Mouse (Mus musculus): ENCODE results near the gene Gtf2ird2. TPM values are rescaled to one million over a fixed set of nuclear protein-coding genes. Genes with fewer than 3 reads are reported as not detected.
A peak's percentile ranks its signal among the peaks of the same experiment; 100 is the strongest.

The Gtf2ird2 gene
- 12.6 and 13.0 TPM in 2 replicates for polyA plus RNA-seq (2015; fragmentation: Nextera tagmentation; extraction: Ambion mirVana)

DNA sequence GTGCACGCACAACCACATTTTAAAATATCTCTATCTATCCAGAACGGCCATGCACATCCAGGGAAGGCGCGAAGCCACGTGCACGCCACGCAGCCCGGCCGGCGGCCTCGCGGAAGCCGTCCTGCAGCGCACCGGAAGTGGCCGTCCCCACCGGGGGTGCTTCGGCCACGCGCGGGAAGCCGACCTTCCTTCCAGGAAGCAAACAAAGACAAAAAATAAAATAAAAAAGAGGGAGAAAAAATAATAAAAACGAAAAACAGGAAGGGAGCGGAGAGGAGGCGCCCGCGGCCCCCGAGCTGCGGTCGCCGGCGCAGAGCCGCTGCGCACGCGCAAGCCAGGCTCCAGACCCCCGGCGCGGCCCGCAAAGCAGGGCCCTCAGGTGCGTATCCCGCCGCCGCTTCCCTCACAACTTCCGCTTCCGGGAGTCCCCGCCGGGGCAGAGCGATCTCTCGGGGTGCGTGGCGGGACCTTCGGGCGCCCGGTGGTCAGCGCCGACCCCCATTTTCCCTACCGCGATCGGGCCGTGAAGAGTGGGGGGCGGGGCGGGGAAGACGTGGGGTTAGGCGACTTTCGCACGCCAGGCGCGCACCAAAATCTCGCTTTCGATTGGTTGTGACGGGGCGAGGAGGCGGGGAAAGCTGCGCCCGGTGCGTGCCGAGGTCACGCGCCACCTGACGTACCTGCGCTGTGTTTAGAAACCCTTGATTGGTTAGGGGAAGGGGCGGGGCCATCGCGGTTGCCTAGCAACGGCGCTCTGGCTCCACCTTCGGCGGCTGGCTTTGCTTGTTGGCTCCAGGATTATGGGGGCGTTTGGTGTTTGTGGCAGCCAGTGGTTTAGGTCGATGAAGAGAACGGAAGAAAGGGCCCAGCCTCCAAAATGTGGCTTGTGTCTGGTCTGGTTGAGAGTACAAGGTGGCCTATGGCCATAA, at the start of gene Gtf2ird2:
Gene Gtf2ird2 (plus strand): TSS at position 140 of the 929 bp plus-strand sequence.
- Histone ChIP-seq H3K36me3 (no peaks in the 10 kb centered on the region), H3K27me3 (no peaks in the 10 kb centered on the region)
- under 1% methylated on average over 92 of the region's 92 CpGs for WGBS

DNA sequence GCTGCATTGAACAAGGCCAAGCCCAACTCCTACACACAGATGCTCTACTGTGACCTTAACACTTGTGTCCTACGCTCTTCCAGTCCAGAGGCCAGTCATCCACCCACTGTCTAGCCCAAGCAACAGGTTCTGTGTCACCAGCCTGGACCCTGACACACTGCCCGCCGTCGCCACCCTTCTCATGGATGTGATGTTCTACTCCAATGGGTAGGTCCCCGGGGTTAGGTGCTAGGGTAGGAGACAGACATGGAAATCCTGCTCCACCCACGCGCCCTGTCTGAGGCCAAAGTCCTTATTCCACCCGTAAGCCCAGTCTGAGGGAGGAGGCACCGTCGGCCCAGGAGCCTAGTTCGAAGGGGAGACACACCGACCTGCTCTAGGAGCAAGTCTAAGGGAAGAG, 47.8 kb upstream of the Gtf2ird2 start:
- Histone ChIP-seq H3K9me3 (no peaks in the 10 kb centered on the region), H3K27me3 (no peaks in the 10 kb centered on the region), H3K27ac (no peak overlapping the region), H3K4me2 (no peak overlapping the region), H3K4me3 (no peak overlapping the region), H3K36me3 (peaks cover 63% of the 10 kb centered on the region), H3K9ac (no peak overlapping the region), H3K4me1 (no peaks in the 10 kb centered on the region)
- WGBS: 96% methylated on average over 12 of the region's 12 CpGs
- no peak for ATAC-seq (ENCODE audit: insufficient number of reproducible peaks, insufficient read depth, low FRiP score, low TSS enrichment, low read depth)

More for the DNA sequence above, at the start of gene Gtf2ird2:
- Histone ChIP-seq H3K4me1 (peaks cover 19% of the 10 kb centered on the region), H3K9ac (peak within 1 kb of the TSS; percentile 83), H3K4me3 (peak within 1 kb of the TSS; percentile 69), H3K4me2 (peak within 1 kb of the TSS; percentile 88), H3K27ac (peak within 1 kb of the TSS; percentile 95), H3K9me3 (no peaks in the 10 kb centered on the region)
- peak; percentile 88 for ATAC-seq (ENCODE audit: insufficient number of reproducible peaks, insufficient read depth, low FRiP score, low TSS enrichment, low read depth)

DNA sequence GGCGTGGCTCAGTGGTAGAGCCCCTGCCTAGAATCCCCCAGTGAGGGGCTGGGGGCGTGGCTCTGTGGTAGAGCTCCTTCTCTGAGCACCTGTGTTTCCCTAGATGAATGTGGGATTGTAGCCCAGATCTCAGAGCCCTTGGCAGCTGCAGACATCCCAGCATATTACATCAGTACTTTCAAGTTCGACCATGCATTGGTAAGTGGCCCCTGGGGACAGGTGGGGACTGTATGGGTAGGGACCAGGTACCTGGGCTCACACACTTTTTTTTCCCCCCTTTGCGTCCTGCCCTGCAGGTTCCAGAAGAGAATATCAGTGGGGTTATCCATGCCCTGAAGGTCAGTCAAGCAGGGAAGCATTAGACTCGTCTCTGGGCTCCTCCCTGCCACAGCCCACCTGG, 45.9 kb upstream of the Gtf2ird2 start:
- peaks cover 77% of the 10 kb centered on the region for H3K36me3 ChIP-seq
- WGBS: 79% methylated on average over 5 of the region's 5 CpGs
- H3K9ac ChIP-seq: no peak overlapping the region
- no peak overlapping the region for H3K4me3 ChIP-seq
- ATAC-seq (ENCODE audit: insufficient number of reproducible peaks, insufficient read depth, low FRiP score, low TSS enrichment, low read depth): no peak
- H3K4me2 ChIP-seq: no peak overlapping the region
- no peak overlapping the region for H3K27ac ChIP-seq
- no peaks in the 10 kb centered on the region for H3K4me1 ChIP-seq
- H3K27me3 ChIP-seq: no peaks in the 10 kb centered on the region
- H3K9me3 ChIP-seq: no peaks in the 10 kb centered on the region

DNA sequence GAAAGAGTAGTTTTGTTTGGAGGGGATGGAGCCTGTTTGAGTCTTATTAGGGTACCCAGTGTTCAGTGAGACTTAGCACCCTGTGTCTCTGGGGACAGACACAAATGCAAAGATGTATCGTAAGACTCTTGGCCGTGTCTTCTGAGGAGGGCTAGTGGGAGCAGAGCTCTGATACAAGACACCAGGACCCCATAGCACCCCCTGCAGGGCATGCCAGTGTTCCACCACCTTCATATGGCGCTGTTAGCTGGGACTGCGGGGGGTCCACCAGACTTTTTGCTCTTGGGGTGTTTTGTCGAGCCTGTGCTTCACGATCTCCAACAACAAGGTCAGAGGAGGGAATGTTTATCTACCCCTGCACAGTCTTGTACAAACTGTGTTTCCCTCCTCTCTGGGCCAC, 44.4 kb upstream of the Gtf2ird2 start:
- H3K9me3 ChIP-seq: no peaks in the 10 kb centered on the region
- H3K27ac ChIP-seq: no peak overlapping the region
- no peak overlapping the region for H3K4me3 ChIP-seq
- no peaks in the 10 kb centered on the region for H3K4me1 ChIP-seq
- no peak overlapping the region for H3K9ac ChIP-seq
- no peak overlapping the region for H3K4me2 ChIP-seq
- ATAC-seq (ENCODE audit: insufficient number of reproducible peaks, insufficient read depth, low FRiP score, low TSS enrichment, low read depth): no peak
- H3K36me3 ChIP-seq: peaks cover 74% of the 10 kb centered on the region
- 85% methylated on average over 6 of the region's 6 CpGs for WGBS
- no peaks in the 10 kb centered on the region for H3K27me3 ChIP-seq

DNA sequence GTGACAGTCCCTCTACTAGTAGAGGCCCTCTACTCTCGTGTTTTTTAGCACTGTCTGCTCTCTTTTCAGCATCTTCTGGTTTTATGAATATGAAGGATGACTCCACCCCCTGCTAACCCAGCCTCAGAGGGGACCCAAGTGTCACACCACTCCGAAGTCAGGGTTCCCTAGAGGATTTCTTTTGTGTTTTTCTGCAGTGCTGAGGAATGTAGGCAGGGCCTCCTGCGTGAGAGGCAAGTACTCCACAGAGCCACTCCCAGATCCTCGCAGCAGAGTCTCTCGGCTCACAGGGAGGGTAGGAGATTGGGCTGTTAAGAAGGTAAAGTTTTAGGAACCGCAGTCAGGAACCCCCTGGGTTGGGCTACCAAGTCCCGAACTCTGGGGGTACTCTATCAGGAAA, 42.6 kb upstream of the Gtf2ird2 start:
- H3K27me3 ChIP-seq: no peaks in the 10 kb centered on the region
- WGBS: 68% methylated on average over 7 of the region's 7 CpGs
- H3K9ac ChIP-seq: no peak overlapping the region
- H3K4me3 ChIP-seq: no peak overlapping the region
- ATAC-seq (ENCODE audit: insufficient number of reproducible peaks, insufficient read depth, low FRiP score, low TSS enrichment, low read depth): no peak
- H3K27ac ChIP-seq: 0 out of 2 replicates have a peak overlapping the region, but pooled peaks have one; percentile 12
- H3K36me3 ChIP-seq: peaks cover 70% of the 10 kb centered on the region
- no peaks in the 10 kb centered on the region for H3K9me3 ChIP-seq
- no peak overlapping the region for H3K4me2 ChIP-seq
- no peaks in the 10 kb centered on the region for H3K4me1 ChIP-seq

DNA sequence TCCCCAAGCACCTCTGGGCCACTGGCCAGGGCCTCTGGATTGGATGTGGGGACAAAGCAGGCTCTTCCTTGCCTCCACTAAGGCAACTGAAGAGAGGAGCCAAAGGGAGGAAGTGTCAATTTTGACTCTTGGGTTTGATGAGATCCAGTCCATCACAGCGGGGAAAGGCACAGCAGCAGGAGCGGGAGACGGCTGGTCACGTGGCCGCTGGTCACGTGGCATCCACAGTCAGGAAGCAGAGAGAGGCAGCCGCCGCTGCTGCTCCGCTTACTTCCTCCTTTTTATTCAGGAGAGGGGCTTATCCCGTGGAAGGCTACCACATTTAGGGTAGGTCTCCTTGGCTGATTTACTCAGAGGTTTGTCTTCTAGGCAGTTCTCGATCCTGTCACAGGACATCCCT, 41.4 kb upstream of the Gtf2ird2 start:
- no peaks in the 10 kb centered on the region for H3K27me3 ChIP-seq
- no peak overlapping the region for H3K4me3 ChIP-seq
- H3K4me2 ChIP-seq: no peak overlapping the region
- H3K36me3 ChIP-seq: peaks cover 59% of the 10 kb centered on the region
- H3K4me1 ChIP-seq: no peaks in the 10 kb centered on the region
- no peaks in the 10 kb centered on the region for H3K9me3 ChIP-seq
- H3K9ac ChIP-seq: no peak overlapping the region
- H3K27ac ChIP-seq: no peak overlapping the region
- ATAC-seq (ENCODE audit: insufficient number of reproducible peaks, insufficient read depth, low FRiP score, low TSS enrichment, low read depth): no peak
- WGBS: 79% methylated on average over 11 of the region's 11 CpGs

DNA sequence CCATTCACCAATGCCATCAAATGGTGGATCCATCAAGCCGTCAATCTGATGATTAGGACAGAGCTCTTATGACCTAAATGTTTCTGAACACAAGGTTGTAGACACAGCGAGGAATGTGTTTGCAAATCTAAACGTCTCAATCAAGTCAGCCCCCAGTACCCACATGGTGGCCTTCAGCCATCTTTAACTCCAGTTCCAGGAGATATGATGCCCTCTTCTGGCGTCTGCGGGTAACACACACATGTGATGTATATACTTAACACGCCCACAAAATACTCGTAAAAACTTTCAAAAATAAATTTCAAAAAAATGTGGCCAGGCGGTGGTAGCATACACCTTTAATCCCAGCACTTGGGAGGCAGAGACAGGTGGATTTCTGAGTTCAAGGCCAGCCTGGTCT, 38.8 kb upstream of the Gtf2ird2 start:
- no peaks in the 10 kb centered on the region for H3K9me3 ChIP-seq
- H3K4me1 ChIP-seq: no peaks in the 10 kb centered on the region
- 92% methylated on average over 8 of the region's 8 CpGs for WGBS
- no peak for ATAC-seq (ENCODE audit: insufficient number of reproducible peaks, insufficient read depth, low FRiP score, low TSS enrichment, low read depth)
- no peak overlapping the region for H3K27ac ChIP-seq
- H3K4me2 ChIP-seq: no peak overlapping the region
- no peak overlapping the region for H3K9ac ChIP-seq
- H3K36me3 ChIP-seq: peaks cover 63% of the 10 kb centered on the region
- H3K4me3 ChIP-seq: no peak overlapping the region
- H3K27me3 ChIP-seq: no peaks in the 10 kb centered on the region

DNA sequence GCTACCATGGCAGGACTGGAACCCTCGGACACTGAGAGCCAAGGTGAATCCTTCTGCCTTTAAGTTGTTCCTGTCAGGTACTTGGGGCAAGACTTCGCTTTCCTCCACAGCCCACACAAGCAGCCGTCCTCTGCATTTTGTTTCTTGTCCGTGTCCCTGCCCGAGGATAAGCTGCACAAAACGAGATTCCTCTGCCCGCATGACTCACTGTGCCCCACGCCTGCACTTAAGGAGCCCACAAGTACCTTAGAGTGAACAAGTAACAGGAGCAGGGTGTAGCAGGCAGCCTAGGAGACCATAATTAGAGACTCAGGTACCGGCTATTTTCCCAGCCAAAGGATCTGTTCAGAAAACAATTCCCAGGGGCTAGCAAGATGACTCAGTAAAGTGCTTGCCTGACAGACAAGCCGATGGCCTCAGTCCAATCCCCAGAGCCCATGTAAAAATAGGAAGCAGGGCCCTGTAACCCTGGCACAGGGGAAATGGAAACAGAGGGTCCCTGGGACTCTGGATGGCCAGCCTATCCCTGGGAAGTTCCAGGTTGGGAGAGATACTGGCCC, 36.5 kb upstream of the Gtf2ird2 start:
- Histone ChIP-seq H3K36me3 (peaks cover 72% of the 10 kb centered on the region), H3K9me3 (no peaks in the 10 kb centered on the region)

DNA sequence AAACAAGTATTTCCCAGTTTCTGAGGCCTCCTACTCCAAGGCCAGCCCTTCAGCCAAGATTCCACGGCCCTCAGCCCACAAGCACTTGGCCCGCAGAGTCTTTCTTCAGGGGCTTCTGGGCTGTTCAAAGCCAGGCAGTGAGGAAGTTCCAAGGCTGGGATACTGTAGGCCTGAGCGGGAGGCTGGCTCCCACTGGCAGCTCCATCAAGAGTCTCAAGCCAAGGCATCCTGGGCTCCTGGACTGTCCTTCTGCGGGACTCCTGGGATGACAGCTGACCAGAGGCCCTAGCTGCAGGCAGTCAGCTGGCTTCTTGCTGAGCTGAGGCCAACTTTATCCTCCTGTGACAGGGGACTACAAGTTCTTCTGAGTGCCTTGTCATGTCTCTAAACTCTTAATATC, 35.7 kb upstream of the Gtf2ird2 start:
- no peaks in the 10 kb centered on the region for H3K27me3 ChIP-seq
- no peak overlapping the region for H3K27ac ChIP-seq
- H3K4me2 ChIP-seq: no peak overlapping the region
- ATAC-seq (ENCODE audit: insufficient number of reproducible peaks, insufficient read depth, low FRiP score, low TSS enrichment, low read depth): no peak
- no peaks in the 10 kb centered on the region for H3K9me3 ChIP-seq
- peaks cover 71% of the 10 kb centered on the region for H3K36me3 ChIP-seq
- no peak overlapping the region for H3K9ac ChIP-seq
- H3K4me1 ChIP-seq: no peaks in the 10 kb centered on the region
- no peak overlapping the region for H3K4me3 ChIP-seq
- WGBS: 95% methylated on average over 4 of the region's 4 CpGs

More for the DNA sequence above, 36.5 kb upstream of the Gtf2ird2 start:
- no peak overlapping the region for H3K27ac ChIP-seq
- 79% methylated on average over 10 of the region's 10 CpGs for WGBS
- H3K4me2 ChIP-seq: no peak overlapping the region
- H3K9ac ChIP-seq: no peak overlapping the region
- H3K27me3 ChIP-seq: no peaks in the 10 kb centered on the region
- ATAC-seq (ENCODE audit: insufficient number of reproducible peaks, insufficient read depth, low FRiP score, low TSS enrichment, low read depth): no peak
- no peaks in the 10 kb centered on the region for H3K4me1 ChIP-seq
- no peak overlapping the region for H3K4me3 ChIP-seq

DNA sequence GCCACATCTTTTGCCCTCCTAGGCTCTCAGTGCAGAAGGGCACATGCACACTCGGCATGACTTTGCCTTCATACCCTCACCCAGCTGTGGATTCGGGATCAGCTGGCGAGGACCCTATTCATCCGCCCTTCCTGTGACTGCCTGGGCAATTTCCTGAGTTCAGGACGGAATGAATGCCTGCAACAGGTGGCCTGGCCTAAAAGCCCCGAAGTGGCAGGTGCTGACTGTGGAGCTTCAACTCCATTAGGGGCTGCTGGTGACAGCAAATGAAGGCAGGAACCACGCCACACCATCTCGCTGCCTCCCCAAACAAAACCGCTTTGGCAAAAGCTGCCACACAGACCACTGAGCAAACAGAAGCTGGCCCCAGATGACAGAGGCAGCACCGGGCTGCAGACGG, 31.9 kb upstream of the Gtf2ird2 start:
- Histone ChIP-seq H3K9me3 (no peaks in the 10 kb centered on the region), H3K27me3 (no peaks in the 10 kb centered on the region), H3K4me2 (no peak overlapping the region), H3K4me1 (no peaks in the 10 kb centered on the region), H3K27ac (no peak overlapping the region), H3K4me3 (no peak overlapping the region), H3K36me3 (peaks cover 88% of the 10 kb centered on the region), H3K9ac (no peak overlapping the region)
- WGBS: 85% methylated on average over 11 of the region's 11 CpGs
- ATAC-seq (ENCODE audit: insufficient number of reproducible peaks, insufficient read depth, low FRiP score, low TSS enrichment, low read depth): no peak

DNA sequence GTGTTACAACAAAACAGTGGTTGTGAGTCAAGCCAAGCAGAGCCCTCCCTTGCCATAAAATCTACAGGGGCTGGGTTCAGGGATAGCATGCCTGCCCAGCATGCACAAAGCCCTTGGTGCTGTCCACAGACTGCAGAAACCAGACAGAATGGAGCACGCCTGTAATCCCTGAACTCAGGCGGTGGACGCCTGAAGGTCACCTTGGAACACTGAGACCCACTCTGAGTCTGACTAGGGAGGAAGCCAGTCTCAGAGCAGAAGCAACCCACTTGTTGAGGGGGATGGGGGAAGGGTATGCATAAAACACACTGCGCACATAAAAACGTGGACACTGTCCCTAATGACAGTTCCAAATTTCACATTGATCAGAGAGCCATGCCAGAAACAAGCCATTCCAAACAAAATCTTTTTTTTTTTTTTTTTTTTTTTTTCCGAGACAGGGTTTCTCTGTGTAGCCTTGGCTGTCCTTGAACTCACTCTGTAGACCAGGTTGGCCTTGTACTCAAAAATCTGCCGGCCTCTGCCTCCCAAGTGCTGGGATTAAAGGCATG, 27.8 kb upstream of the Gtf2ird2 start:
- H3K36me3 ChIP-seq: peaks cover 89% of the 10 kb centered on the region
- no peak for ATAC-seq (ENCODE audit: insufficient number of reproducible peaks, insufficient read depth, low FRiP score, low TSS enrichment, low read depth)
- H3K9ac ChIP-seq: no peak overlapping the region
- H3K4me3 ChIP-seq: no peak overlapping the region
- H3K9me3 ChIP-seq: no peaks in the 10 kb centered on the region
- no peak overlapping the region for H3K27ac ChIP-seq
- H3K4me1 ChIP-seq: no peaks in the 10 kb centered on the region
- H3K27me3 ChIP-seq: no peaks in the 10 kb centered on the region
- WGBS: 93% methylated on average over 7 of the region's 7 CpGs
- no peak overlapping the region for H3K4me2 ChIP-seq

DNA sequence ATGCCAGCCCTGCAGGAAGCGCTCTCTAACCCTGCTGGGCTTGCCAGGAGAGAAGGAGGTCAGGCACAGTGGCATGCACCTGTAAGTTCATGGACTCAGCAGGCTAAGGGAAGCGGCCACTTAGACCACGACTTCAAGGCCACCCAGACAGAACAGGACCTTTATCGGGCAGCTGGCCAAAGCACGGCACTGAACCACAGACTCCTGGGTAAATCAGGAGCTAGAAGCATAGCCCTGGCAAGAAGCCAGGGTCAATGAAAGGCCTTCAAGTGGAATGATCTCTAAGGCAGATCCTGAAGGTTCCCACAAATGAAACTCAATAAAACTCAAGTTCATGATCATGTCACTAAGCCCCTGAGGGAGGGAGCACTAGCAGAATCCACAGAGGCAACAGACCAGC, 19.1 kb upstream of the Gtf2ird2 start:
- H3K4me3 ChIP-seq: no peak overlapping the region
- no peak overlapping the region for H3K9ac ChIP-seq
- 83% methylated on average over 5 of the region's 5 CpGs for WGBS
- H3K9me3 ChIP-seq: no peaks in the 10 kb centered on the region
- no peak overlapping the region for H3K4me2 ChIP-seq
- ATAC-seq (ENCODE audit: insufficient number of reproducible peaks, insufficient read depth, low FRiP score, low TSS enrichment, low read depth): no peak
- H3K27me3 ChIP-seq: no peaks in the 10 kb centered on the region
- no peak overlapping the region for H3K27ac ChIP-seq
- 0 out of 2 replicates have a peak, but pooled peaks cover 3% of the 10 kb centered on the region for H3K4me1 ChIP-seq
- peaks cover 82% of the 10 kb centered on the region for H3K36me3 ChIP-seq
